Mouse (Mus musculus): ENCODE measurements at regions not wholly inside any gene's neighbourhood (a gene's known extent, or its start where the extent isn't known, plus 50 kb on each side); places are given as distances from the start of the nearest gene placed in this dataset.
A peak's percentile ranks its signal among the peaks of the same experiment; 100 is the strongest.

- no peak for ATAC-seq (ENCODE audit: low TSS enrichment)
Measured at GRCm38 (mm10) chr10:42131798-42132197, 113.6 kb upstream of the Armc2 start.

- ATAC-seq (ENCODE audit: low TSS enrichment), result no peak
Measured at GRCm38 (mm10) chr10:42131298-42131697, 113.1 kb upstream of the Armc2 start.

- no peak for ATAC-seq (ENCODE audit: low TSS enrichment)
Measured at GRCm38 (mm10) chr10:42127865-42128419, 109.7 kb upstream of the Armc2 start.

GRCm38 (mm10) chr10:42126816-42127215, 108.6 kb upstream of the Armc2 start:
- peak; percentile 92 for ATAC-seq (ENCODE audit: low TSS enrichment)

- no peak for ATAC-seq (ENCODE audit: low TSS enrichment)
Measured at GRCm38 (mm10) chr10:42122768-42123635, 104.8 kb upstream of the Armc2 start.

GRCm38 (mm10) chr10:42121984-42122383, 103.7 kb upstream of the Armc2 start:
- no peak for ATAC-seq (ENCODE audit: low TSS enrichment)

- 0 out of 2 replicates have a peak, but pooled peaks have one; percentile 51 for ATAC-seq (ENCODE audit: low TSS enrichment)
Measured at GRCm38 (mm10) chr10:42119326-42119725, 101.1 kb upstream of the Armc2 start.

- 0 out of 2 replicates have a peak, but pooled peaks have one; percentile 31 for ATAC-seq (ENCODE audit: low TSS enrichment)
Measured at GRCm38 (mm10) chr10:42118361-42119188, 100.3 kb upstream of the Armc2 start.

- ATAC-seq (ENCODE audit: low TSS enrichment), result no peak
Measured at GRCm38 (mm10) chr10:42117523-42117922, 99.3 kb upstream of the Armc2 start.

GRCm38 (mm10) chr10:42115920-42116298, 97.7 kb upstream of the Armc2 start:
- ATAC-seq (ENCODE audit: low TSS enrichment), result no peak

GRCm38 (mm10) chr10:42115224-42115919, 97.1 kb upstream of the Armc2 start:
- no peak for ATAC-seq (ENCODE audit: low TSS enrichment)

- ATAC-seq (ENCODE audit: low TSS enrichment), result no peak
Measured at GRCm38 (mm10) chr10:42110704-42111103, 92.5 kb upstream of the Armc2 start.

- no peak for ATAC-seq (ENCODE audit: low TSS enrichment)
Measured at GRCm38 (mm10) chr10:42108294-42109014, 90.2 kb upstream of the Armc2 start.

GRCm38 (mm10) chr10:42107437-42108293, 89.4 kb upstream of the Armc2 start:
- ATAC-seq (ENCODE audit: low TSS enrichment), result no peak

GRCm38 (mm10) chr10:42106611-42107010, 88.4 kb upstream of the Armc2 start:
- no peak for ATAC-seq (ENCODE audit: low TSS enrichment)

- ATAC-seq (ENCODE audit: low TSS enrichment), result no peak
Measured at GRCm38 (mm10) chr10:42105083-42105482, 86.8 kb upstream of the Armc2 start.

GRCm38 (mm10) chr10:42102320-42102719, 84.1 kb upstream of the Armc2 start:
- ATAC-seq (ENCODE audit: low TSS enrichment), result no peak

GRCm38 (mm10) chr10:42101096-42101495, 82.9 kb upstream of the Armc2 start:
- no peak for ATAC-seq (ENCODE audit: low TSS enrichment)

GRCm38 (mm10) chr10:42096924-42097323, 78.7 kb upstream of the Armc2 start:
- ATAC-seq (ENCODE audit: low TSS enrichment), result no peak

GRCm38 (mm10) chr10:42095986-42096385, 77.7 kb upstream of the Armc2 start:
- ATAC-seq (ENCODE audit: low TSS enrichment), result no peak

Measured in frontal cortex, adult (tissue).